Mouse (Mus musculus) lung, postnatal 0 days (tissue): ENCODE measurements at regions not wholly inside any gene's neighbourhood (a gene's known extent, or its start where the extent isn't known, plus 50 kb on each side); places are given as distances from the start of the nearest gene placed in this dataset.

Source experiments
- CTCF ChIP-seq: IDR thresholded peaks from 2 replicates; pipeline ENCODE4 v1.5.1; 2016; ENCODE audit warnings: antibody characterized with exemption, mild to moderate bottlenecking
- EP300 ChIP-seq: IDR thresholded peaks from 2 replicates; pipeline ENCODE4 v1.6.1; 2016; ENCODE audit warnings: antibody characterized with exemption, mild to moderate bottlenecking, control low read depth

GRCm38 (mm10) chr2:73978072-73978471 lies 66.9 kb upstream of the Atp5g3 start:
- TF ChIP-seq CTCF (no peak), EP300 (no peak)
